Mouse (Mus musculus): Measurements from ENCODE around the gene Smg5. TPM values are rescaled to one million over a fixed set of nuclear protein-coding genes. Genes with fewer than 3 reads are reported as not detected.
"Not testable (repeated sequence)": the region's sequence is repeated elsewhere in the genome, so short reads cannot be mapped to it uniquely, and the experiment has no call there.

The Smg5 gene
- polyA plus RNA-seq (2014; fragmentation: Nextera tagmentation; extraction: Ambion mirVana): 33.3 and 39.3 TPM in 2 replicates

GRCm38 (mm10) chr3:88336058-88337013 lies at the start of gene Smg5, which contains the start of gene Tmem79:
Gene Smg5 (plus strand): TSS chr3:88336260.
Gene Tmem79 (minus strand): TSS chr3:88336148.
- Histone ChIP-seq H3K9me3 (replicated peaks; ENCODE audit: control insufficient read depth, low read length) (no peaks in the 10 kb centered on the region), H3K36me3 (replicated peaks; ENCODE audit: control insufficient read depth, insufficient read depth, low read depth, low read length) (no peaks in the 10 kb centered on the region), H3K27me3 (ENCODE audit: control insufficient read depth, insufficient read depth, low read length) (no peaks in the 10 kb centered on the region), H3K27ac (replicated peaks; ENCODE audit: low read depth, low read length) (peak within 1 kb of the TSS; percentile 82), H3K9ac (replicated peaks; ENCODE audit: low read length) (peak within 1 kb of the TSS; percentile 96), H3K4me1 (ENCODE audit: control insufficient read depth, insufficient read depth, low read length) (0 out of 2 replicates have a peak, but pooled peaks cover 3% of the 10 kb centered on the region), H3K4me2 (ENCODE audit: low read depth, low read length) (peak within 1 kb of the TSS; percentile 74), H3K4me3 (ENCODE audit: low read depth, low read length) (peak within 1 kb of the TSS; percentile 89)
- WGBS: 2% methylated on average over 66 of the region's 66 CpGs
- DNase-seq (ENCODE audit: low spot score): peak; percentile 97
- peak; percentile 89 for ATAC-seq (replicated peaks; ENCODE audit: insufficient number of reproducible peaks, low FRiP score, low TSS enrichment, low read depth)

- H3K4me1 ChIP-seq (ENCODE audit: control insufficient read depth, insufficient read depth, low read length): no peaks in the 10 kb centered on the region
- WGBS: 95% methylated on average over 4 of the region's 4 CpGs
- no peaks in the 10 kb centered on the region for H3K9me3 ChIP-seq (replicated peaks; ENCODE audit: control insufficient read depth, low read length)
- no peaks in the 10 kb centered on the region for H3K36me3 ChIP-seq (replicated peaks; ENCODE audit: control insufficient read depth, insufficient read depth, low read depth, low read length)
- no peak for DNase-seq (ENCODE audit: low spot score)
- no peak within 1 kb of the TSS for H3K4me2 ChIP-seq (ENCODE audit: low read depth, low read length)
- H3K27me3 ChIP-seq (ENCODE audit: control insufficient read depth, insufficient read depth, low read length): no peaks in the 10 kb centered on the region
- H3K9ac ChIP-seq (replicated peaks; ENCODE audit: low read length): no peak within 1 kb of the TSS
- no peak for ATAC-seq (replicated peaks; ENCODE audit: insufficient number of reproducible peaks, low FRiP score, low TSS enrichment, low read depth)
- no peak within 1 kb of the TSS for H3K27ac ChIP-seq (replicated peaks; ENCODE audit: low read depth, low read length)
- H3K4me3 ChIP-seq (ENCODE audit: low read depth, low read length): no peak within 1 kb of the TSS
Measured at GRCm38 (mm10) chr3:88287110-88287509, 49.0 kb upstream of the Smg5 start, which contains the start of gene Gm38392. Gene Gm38392 (minus strand): TSS chr3:88287210.

- H3K36me3 ChIP-seq (replicated peaks; ENCODE audit: control insufficient read depth, insufficient read depth, low read depth, low read length); H3K4me1 ChIP-seq (ENCODE audit: control insufficient read depth, insufficient read depth, low read length); H3K9ac ChIP-seq (replicated peaks; ENCODE audit: low read length); H3K27ac ChIP-seq (replicated peaks; ENCODE audit: low read depth, low read length); H3K4me3 ChIP-seq (ENCODE audit: low read depth, low read length); H3K27me3 ChIP-seq (ENCODE audit: control insufficient read depth, insufficient read depth, low read length); DNase-seq (ENCODE audit: low spot score); H3K9me3 ChIP-seq (replicated peaks; ENCODE audit: control insufficient read depth, low read length); H3K4me2 ChIP-seq (ENCODE audit: low read depth, low read length); ATAC-seq (replicated peaks; ENCODE audit: insufficient number of reproducible peaks, low FRiP score, low TSS enrichment, low read depth): not testable (repeated sequence)
- WGBS: 83% methylated on average over 8 of the region's 10 CpGs
Measured at GRCm38 (mm10) chr3:88288133-88288713, 47.8 kb upstream of the Smg5 start.

GRCm38 (mm10) chr3:88291970-88292369 lies 44.1 kb upstream of the Smg5 start:
- no peak for DNase-seq (ENCODE audit: low spot score)
- Histone ChIP-seq H3K9me3 (replicated peaks; ENCODE audit: control insufficient read depth, low read length) (no peaks in the 10 kb centered on the region), H3K9ac (replicated peaks; ENCODE audit: low read length) (no peak overlapping the region), H3K4me2 (ENCODE audit: low read depth, low read length) (no peak overlapping the region), H3K27ac (replicated peaks; ENCODE audit: low read depth, low read length) (no peak overlapping the region), H3K4me1 (ENCODE audit: control insufficient read depth, insufficient read depth, low read length) (no peaks in the 10 kb centered on the region), H3K27me3 (ENCODE audit: control insufficient read depth, insufficient read depth, low read length) (no peaks in the 10 kb centered on the region), H3K36me3 (replicated peaks; ENCODE audit: control insufficient read depth, insufficient read depth, low read depth, low read length) (no peaks in the 10 kb centered on the region), H3K4me3 (ENCODE audit: low read depth, low read length) (no peak overlapping the region)
- WGBS: 58% methylated on average over 4 of the region's 4 CpGs
- ATAC-seq (replicated peaks; ENCODE audit: insufficient number of reproducible peaks, low FRiP score, low TSS enrichment, low read depth): no peak

- H3K4me3 ChIP-seq (ENCODE audit: low read depth, low read length): not testable (repeated sequence)
Measured at GRCm38 (mm10) chr3:88295272-88295671, 40.8 kb upstream of the Smg5 start.

GRCm38 (mm10) chr3:88296110-88296560 lies 39.9 kb upstream of the Smg5 start:
- peak overlapping the region; percentile 83 for H3K4me3 ChIP-seq (ENCODE audit: low read depth, low read length)
- ATAC-seq (replicated peaks; ENCODE audit: insufficient number of reproducible peaks, low FRiP score, low TSS enrichment, low read depth) (peak; percentile 3; the same call in 1 of the 2 replicates), DNase-seq (ENCODE audit: low spot score) (no peak)
- H3K9ac ChIP-seq (replicated peaks; ENCODE audit: low read length): peak overlapping the region; percentile 66
- peak overlapping the region; percentile 16 for H3K4me2 ChIP-seq (ENCODE audit: low read depth, low read length)
- H3K36me3 ChIP-seq (replicated peaks; ENCODE audit: control insufficient read depth, insufficient read depth, low read depth, low read length): peaks cover 5% of the 10 kb centered on the region
- H3K4me1 ChIP-seq (ENCODE audit: control insufficient read depth, insufficient read depth, low read length): no peaks in the 10 kb centered on the region
- H3K27ac ChIP-seq (replicated peaks; ENCODE audit: low read depth, low read length): peak overlapping the region; percentile 22
- WGBS: 2% methylated on average over 12 of the region's 12 CpGs
- no peaks in the 10 kb centered on the region for H3K27me3 ChIP-seq (ENCODE audit: control insufficient read depth, insufficient read depth, low read length)
- no peaks in the 10 kb centered on the region for H3K9me3 ChIP-seq (replicated peaks; ENCODE audit: control insufficient read depth, low read length)

More at GRCm38 (mm10) chr3:88295272-88295671, 40.8 kb upstream of the Smg5 start:
- not testable (repeated sequence) for H3K9me3 ChIP-seq (replicated peaks; ENCODE audit: control insufficient read depth, low read length); H3K27ac ChIP-seq (replicated peaks; ENCODE audit: low read depth, low read length); H3K4me2 ChIP-seq (ENCODE audit: low read depth, low read length); H3K36me3 ChIP-seq (replicated peaks; ENCODE audit: control insufficient read depth, insufficient read depth, low read depth, low read length); DNase-seq (ENCODE audit: low spot score); H3K9ac ChIP-seq (replicated peaks; ENCODE audit: low read length); ATAC-seq (replicated peaks; ENCODE audit: insufficient number of reproducible peaks, low FRiP score, low TSS enrichment, low read depth); H3K27me3 ChIP-seq (ENCODE audit: control insufficient read depth, insufficient read depth, low read length); H3K4me1 ChIP-seq (ENCODE audit: control insufficient read depth, insufficient read depth, low read length)
- 74% methylated on average over 1 of the region's 1 CpGs for WGBS

- H3K36me3 ChIP-seq (replicated peaks; ENCODE audit: control insufficient read depth, insufficient read depth, low read depth, low read length): peaks cover 10% of the 10 kb centered on the region
- no peaks in the 10 kb centered on the region for H3K27me3 ChIP-seq (ENCODE audit: control insufficient read depth, insufficient read depth, low read length)
- peak; percentile 98 for DNase-seq (ENCODE audit: low spot score)
- H3K27ac ChIP-seq (replicated peaks; ENCODE audit: low read depth, low read length): peak within 1 kb of the TSS; percentile 87
- no peaks in the 10 kb centered on the region for H3K4me1 ChIP-seq (ENCODE audit: control insufficient read depth, insufficient read depth, low read length)
- H3K9me3 ChIP-seq (replicated peaks; ENCODE audit: control insufficient read depth, low read length): no peaks in the 10 kb centered on the region
- under 1% methylated on average over 44 of the region's 44 CpGs for WGBS
- ATAC-seq (replicated peaks; ENCODE audit: insufficient number of reproducible peaks, low FRiP score, low TSS enrichment, low read depth): peak; percentile 99
- H3K9ac ChIP-seq (replicated peaks; ENCODE audit: low read length): peak within 1 kb of the TSS; percentile 90
- peak within 1 kb of the TSS; percentile 49 for H3K4me2 ChIP-seq (ENCODE audit: low read depth, low read length)
- peak within 1 kb of the TSS; percentile 83 for H3K4me3 ChIP-seq (ENCODE audit: low read depth, low read length)
Measured at GRCm38 (mm10) chr3:88296561-88297318, 39.3 kb upstream of the Smg5 start, which contains the start of the genes Tsacc and Cct3. Gene Tsacc (minus strand): TSS chr3:88296999. Gene Cct3 (plus strand): TSS chr3:88297116.
